Comparison of ENCODE assay signal across 15 mouse cellular contexts in genomic region chr13:76358720-76359119, GRCm38 (mm10). TPM values are rescaled to one million over a fixed set of nuclear protein-coding genes. Genes with fewer than 3 reads are reported as not detected.
DNase-seq lines count a peak whose midpoint lies in the region; ATAC-seq and TF ChIP-seq lines count a peak whose summit lies in the region.
"Had no signal": no experiment of that assay in that cellular context is flagged by ENCODE, and none has a peak within 500 bp of the region (broad histone marks: within the 10 kb centered on the region; RNA-seq: fewer than 3 reads in every experiment).

No protein-coding gene starts in this region.

- no peak for TF ChIP-seq CTCF in hindbrain, postnatal 0 days (IDR thresholded peaks at IDR 0.05; ENCODE audit: low read depth)
- TF ChIP-seq CTCF in intestine, postnatal 0 days (IDR thresholded peaks at IDR 0.05; ENCODE audit: low read depth), result no peak

- H3K27ac ChIP-seq in limb, embryonic 14.5 days (replicated peaks; ENCODE audit: low read depth, low read length), result no peak overlapping the region
- no peak overlapping the region for H3K27ac ChIP-seq in limb, embryonic 10.5 days
- no peak overlapping the region for H3K27ac ChIP-seq in hindbrain, postnatal 0 days
- no peak overlapping the region for H3K27ac ChIP-seq in intestine, postnatal 0 days (ENCODE audit: low read depth, low read length)
- H3K27ac ChIP-seq: neural tube, embryonic 15.5 days had no signal

- H3K4me1 ChIP-seq in limb, embryonic 14.5 days (ENCODE audit: control insufficient read depth, insufficient read depth, low read length), result no peaks in the 10 kb centered on the region
- no peaks in the 10 kb centered on the region for H3K4me1 ChIP-seq in limb, embryonic 10.5 days
- no peaks in the 10 kb centered on the region for H3K4me1 ChIP-seq in hindbrain, postnatal 0 days (ENCODE audit: insufficient read depth, low read length)
- no peaks in the 10 kb centered on the region; the same call in 1 of the 2 replicates for H3K4me1 ChIP-seq in intestine, postnatal 0 days (replicated peaks; ENCODE audit: control insufficient read depth, insufficient read depth, low read length)
- H3K4me1 ChIP-seq: neural tube, embryonic 15.5 days had no signal

- peak; percentile 41 for DNase-seq in cerebellum, adult 9-10 months
- no peak for DNase-seq in cerebellum, adult 11 months
- DNase-seq in limb, embryonic 14.5 days (ENCODE audit: low spot score), result peak; percentile 69
- DNase-seq in limb, embryonic 10.5 days (ENCODE audit: low spot score), result no peak
- DNase-seq in ES-CJ7 (ENCODE audit: low read depth, low spot score), result peak; percentile 74
- DNase-seq in hindbrain, postnatal 0 days (ENCODE audit: low spot score), result peak; percentile 28
- no peak for DNase-seq in gastrocnemius, postnatal 4 days (ENCODE audit: low spot score in 2 of 2)
- DNase-seq: B cell, adult 2 months had no signal

- H3K9ac ChIP-seq in limb, embryonic 14.5 days (ENCODE audit: low read depth, low read length, severe bottlenecking), result no peak overlapping the region
- no peak overlapping the region for H3K9ac ChIP-seq in hindbrain, postnatal 0 days (replicated peaks; ENCODE audit: low read length)
- no peak overlapping the region for H3K9ac ChIP-seq in intestine, postnatal 0 days (ENCODE audit: low read depth, low read length)
- H3K9ac ChIP-seq: neural tube, embryonic 15.5 days had no signal

- no peak overlapping the region for H3K4me3 ChIP-seq in limb, embryonic 14.5 days (replicated peaks; ENCODE audit: low read length)
- no peak overlapping the region for H3K4me3 ChIP-seq in limb, embryonic 10.5 days
- no peak overlapping the region for H3K4me3 ChIP-seq in hindbrain, postnatal 0 days (ENCODE audit: low read length)
- no peak overlapping the region for H3K4me3 ChIP-seq in intestine, postnatal 0 days (ENCODE audit: low read depth, low read length)
- H3K4me3 ChIP-seq: neural tube, embryonic 15.5 days had no signal

- no peaks in the 10 kb centered on the region for H3K27me3 ChIP-seq in limb, embryonic 14.5 days (ENCODE audit: control insufficient read depth, insufficient read depth, low read length)
- no peaks in the 10 kb centered on the region for H3K27me3 ChIP-seq in limb, embryonic 10.5 days (ENCODE audit: low read depth, poor library complexity, severe bottlenecking)
- no peaks in the 10 kb centered on the region for H3K27me3 ChIP-seq in hindbrain, postnatal 0 days (ENCODE audit: insufficient read depth, low read length)
- H3K27me3 ChIP-seq in intestine, postnatal 0 days (replicated peaks; ENCODE audit: control insufficient read depth, insufficient read depth, low read length), result no peaks in the 10 kb centered on the region
- H3K27me3 ChIP-seq: neural tube, embryonic 15.5 days had no signal

- no peaks in the 10 kb centered on the region for H3K36me3 ChIP-seq in limb, embryonic 14.5 days (ENCODE audit: control insufficient read depth, insufficient read depth, low read length)
- H3K36me3 ChIP-seq in limb, embryonic 10.5 days, result no peaks in the 10 kb centered on the region
- no peaks in the 10 kb centered on the region for H3K36me3 ChIP-seq in hindbrain, postnatal 0 days (ENCODE audit: insufficient read depth, low read length)
- H3K36me3 ChIP-seq in intestine, postnatal 0 days (ENCODE audit: control insufficient read depth, insufficient read depth), result no peaks in the 10 kb centered on the region
- H3K36me3 ChIP-seq: neural tube, embryonic 15.5 days had no signal

- peak; percentile 44; the same call in 1 of the 2 replicates for ATAC-seq in limb, embryonic 14.5 days (ENCODE audit: low FRiP score, low read depth)
- no peak for ATAC-seq in hindbrain, postnatal 0 days
- ATAC-seq in intestine, postnatal 0 days, result no peak

- H3K4me2 ChIP-seq in limb, embryonic 14.5 days (replicated peaks; ENCODE audit: low read depth, low read length, severe bottlenecking), result no peak overlapping the region
- H3K4me2 ChIP-seq in hindbrain, postnatal 0 days (ENCODE audit: low read depth, low read length), result no peak overlapping the region
- no peak overlapping the region for H3K4me2 ChIP-seq in intestine, postnatal 0 days (replicated peaks; ENCODE audit: low read depth)
- H3K4me2 ChIP-seq: heart, embryonic 11.5 days; neural tube, embryonic 15.5 days had no signal

- no peak for TF ChIP-seq POLR2A in limb, embryonic 14.5 days (IDR thresholded peaks at IDR 0.05; ENCODE audit: borderline replicate concordance, extremely low read depth, insufficient read depth, insufficient read length)

- no peaks in the 10 kb centered on the region for H3K9me3 ChIP-seq in limb, embryonic 14.5 days (ENCODE audit: control insufficient read depth, low read length)
- H3K9me3 ChIP-seq in limb, embryonic 10.5 days (replicated peaks), result no peaks in the 10 kb centered on the region
- H3K9me3 ChIP-seq in hindbrain, postnatal 0 days (ENCODE audit: low read length), result no peaks in the 10 kb centered on the region
- no peaks in the 10 kb centered on the region for H3K9me3 ChIP-seq in intestine, postnatal 0 days (ENCODE audit: control insufficient read depth)
- H3K9me3 ChIP-seq: neural tube, embryonic 15.5 days had no signal

RNA-seq across cellular contexts. Expression of gene Mctp1, which starts 25.6 kb away (rescaled TPM):
- polyA plus RNA-seq in limb, embryonic 14.5 days (2012; rRNA removed), result 0.37 and 0.44 TPM in 2 replicates
- polyA plus RNA-seq in limb, embryonic 14.5 days (2014; fragmentation: Nextera tagmentation; extraction: Ambion mirVana), result 0.59 TPM in 2 replicates
- polyA plus RNA-seq in limb, embryonic 10.5 days (2016; fragmentation: Nextera tagmentation; extraction: Ambion mirVana), result 0.10 and 0.15 TPM in 2 replicates
- total RNA-seq in hindbrain, postnatal 0 days (2014; rRNA removed), result 4.6 and 8.3 TPM in 2 replicates
- polyA plus RNA-seq in hindbrain, postnatal 0 days (2015; fragmentation: Nextera tagmentation; extraction: Ambion mirVana), result 3.8 and 4.9 TPM in 2 replicates
- polyA plus RNA-seq in intestine, postnatal 0 days (2015; fragmentation: Nextera tagmentation; extraction: Ambion mirVana), result 1.2 and 1.7 TPM in 2 replicates
- 1 to 10 TPM; 2.6 to 2.8 TPM for total RNA-seq in gastrocnemius, postnatal 4 days (2021)

RNA-seq across cellular contexts. Expression of gene Fam81b, which starts 53.8 kb away (rescaled TPM):
- polyA plus RNA-seq in limb, embryonic 14.5 days (2012; rRNA removed), result not detected in 2 replicates
- polyA plus RNA-seq in limb, embryonic 14.5 days (2014; fragmentation: Nextera tagmentation; extraction: Ambion mirVana), result not detected in 2 replicates
- polyA plus RNA-seq in limb, embryonic 10.5 days (2016; fragmentation: Nextera tagmentation; extraction: Ambion mirVana), result not detected in 2 replicates
- total RNA-seq in hindbrain, postnatal 0 days (2014; rRNA removed), result not detected in 2 replicates
- polyA plus RNA-seq in hindbrain, postnatal 0 days (2015; fragmentation: Nextera tagmentation; extraction: Ambion mirVana), result 1.2 and 1.3 TPM in 2 replicates
- polyA plus RNA-seq in intestine, postnatal 0 days (2015; fragmentation: Nextera tagmentation; extraction: Ambion mirVana), result not detected in 2 replicates
- total RNA-seq in gastrocnemius, postnatal 4 days (2021), result under 1 TPM; 0.10 to 0.42 TPM
- total RNA-seq: liver, adult 2 months; megakaryocyte-erythroid progenitor cell, adult 5-6 weeks had no signal
- polyA plus RNA-seq: heart, embryonic 11.5 days; intestine, embryonic 14.5 days; liver, adult 2 months; neural tube, embryonic 15.5 days; small intestine, adult 2 months had no signal

Comparison
In these comparisons a context has a peak if more than half of its experiments do, and no peak if none do; other contexts are left out.
1. DNase-seq: peak in cerebellum, adult 9-10 months (single experiment), limb, embryonic 14.5 days (single experiment), ES-CJ7 (single experiment) and hindbrain, postnatal 0 days (single experiment); none in cerebellum, adult 11 months (single experiment), limb, embryonic 10.5 days (single experiment) and gastrocnemius, postnatal 4 days (0 of 2).